Mouse (Mus musculus) liver, embryonic 14.5 days (tissue): Measurements from ENCODE around the gene Ovca2. TPM values are rescaled to one million over a fixed set of nuclear protein-coding genes. Genes with fewer than 3 reads are reported as not detected.
A peak's percentile ranks its signal among the peaks of the same experiment; 100 is the strongest.

Experiments used
- ATAC-seq: fragments of 200-750 bp; cut with Nextera tagmentation; 2 replicates; pipeline ENCODE4 v1.8.0; 2017; ENCODE audit warnings: moderate number of reproducible peaks, mild to moderate bottlenecking, moderate library complexity; ENCODE audit not compliant: insufficient read depth
- DNase-seq, 3 experiments: peaks; one replicate each; pipeline ENCODE4 v3.0.0-alpha.2; 2012 to 2013; ENCODE audit warnings: low read depth in 3 of 3, low spot score in 3 of 3
- H3K27ac ChIP-seq: fragments of 300-500 bp; sonication (generic); 2 replicates; pipeline ENCODE4 v1.5.1; 2014; ENCODE audit warnings: moderate library complexity, mild to moderate bottlenecking, control low read depth, inconsistent platforms
- H3K27me3 ChIP-seq: fragments of 300-500 bp; sonication (generic); 2 replicates; pipeline ENCODE4 v1.6.1; 2014; ENCODE audit warnings: mild to moderate bottlenecking, low read length, moderate library complexity; ENCODE audit not compliant: control insufficient read depth, insufficient read depth
- H3K36me3 ChIP-seq: fragments of 300-500 bp; sonication (generic); replicated peaks from 2 replicates; pipeline ENCODE4 v1.6.1; 2014; ENCODE audit warnings: low read depth; ENCODE audit not compliant: control insufficient read depth, insufficient read depth
- H3K4me1 ChIP-seq, 2 experiments: fragments of 200-500 bp in 1 of 2; fragments of 300-500 bp in 1 of 2; sonication (generic) in 1 of 2; replicated peaks; 2 replicates each; pipeline ENCODE4 v1.6.1; 2012 to 2014; ENCODE audit warnings: antibody characterized with exemption in 1 of 2, inconsistent platforms in 1 of 2, low read length in 1 of 2; ENCODE audit not compliant: control insufficient read depth in 2 of 2, insufficient read depth in 2 of 2
- H3K4me2 ChIP-seq: fragments of 300-500 bp; sonication (generic); 2 replicates; pipeline ENCODE4 v1.6.1; 2014; ENCODE audit warnings: low read depth, mild to moderate bottlenecking, control low read depth, moderate library complexity
- H3K4me3 ChIP-seq, 2 experiments: fragments of 200-500 bp in 1 of 2; fragments of 300-500 bp in 1 of 2; sonication (generic) in 1 of 2; 2 replicates each; pipeline ENCODE4 v1.5.1; 2012 to 2014; ENCODE audit warnings: low read depth in 2 of 2, low read length in 2 of 2, mild to moderate bottlenecking in 2 of 2, control low read depth in 1 of 2, inconsistent platforms in 1 of 2, moderate library complexity in 1 of 2; ENCODE audit not compliant: insufficient read depth in 1 of 2
- H3K9ac ChIP-seq: fragments of 300-500 bp; sonication (generic); replicated peaks from 2 replicates; pipeline ENCODE4 v1.6.1; 2014; ENCODE audit warnings: mild to moderate bottlenecking, control low read depth, moderate library complexity
- H3K9me3 ChIP-seq: fragments of 300-500 bp; sonication (generic); 2 replicates; pipeline ENCODE4 v1.6.1; 2016; ENCODE audit warnings: low read length, mixed read lengths; ENCODE audit not compliant: control insufficient read depth
- CTCF ChIP-seq: IDR thresholded peaks from 2 replicates; pipeline ENCODE4 v1.5.1; 2016; ENCODE audit warnings: antibody characterized with exemption, low read depth, control low read depth
- EP300 ChIP-seq: IDR thresholded peaks from 2 replicates; pipeline ENCODE4 v1.6.1; 2016; ENCODE audit warnings: antibody characterized with exemption, low read depth
- WGBS: fragments of 180-500 bp; shearing (Covaris S2); extraction: QIAGEN DNeasy Blood & Tissue Kit; methylation state at CpG from one replicate; pipeline ENCODE4 v1.1.7; 2014; ENCODE audit not compliant: insufficient replicate concordance; 5-methylcytosine and 5-hydroxymethylcytosine counted together
- polyA plus RNA-seq, 2 experiments: library from polyadenylated mRNA; depleted of rRNA in 1 of 2; stranded (reverse) in 1 of 2; unstranded in 1 of 2; fragments of >200 nt; fragmentation: Nextera tagmentation in 1 of 2; extraction: Ambion mirVana in 1 of 2; gene quantifications; 2 replicates each; pipeline versions ENCODE4 v1.2.1 to v1.2.3; 2012 to 2014

Ovca2 gene
- polyA plus RNA-seq, 2 experiments = 10.5 to 15.3 TPM

DNA sequence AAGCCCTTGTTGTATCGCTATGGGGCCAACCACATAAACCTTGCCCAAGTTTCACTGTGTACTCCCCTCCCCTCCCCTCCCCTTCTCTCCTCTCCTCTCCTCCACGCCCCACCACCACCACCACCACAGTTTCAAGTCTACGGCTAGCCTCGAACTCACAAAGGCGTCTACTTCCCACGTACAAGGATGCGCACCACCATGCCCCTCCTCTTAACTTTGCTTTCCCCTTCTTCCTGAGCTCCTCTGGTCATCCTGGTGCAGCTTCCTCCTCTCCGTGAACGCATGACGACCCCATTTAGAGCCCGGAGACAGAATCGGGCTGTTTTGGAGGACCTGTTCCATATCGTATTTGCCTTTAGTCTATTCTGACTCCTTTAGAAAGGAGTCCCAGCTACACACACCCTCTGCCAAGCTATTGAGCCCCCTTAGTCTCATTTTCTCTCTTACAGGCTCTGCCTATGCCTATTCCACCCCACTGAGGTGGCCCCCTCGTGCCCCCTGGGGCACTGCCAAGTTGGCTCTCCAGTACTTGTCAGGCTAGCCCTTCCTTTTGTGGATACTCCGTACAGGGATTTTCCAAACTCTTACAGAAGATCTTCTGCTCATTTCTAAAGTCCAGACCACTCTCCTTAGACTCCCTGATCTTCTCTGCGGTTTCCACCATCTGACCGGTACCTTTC lies 7.3 kb downstream of the Ovca2 start:
- Histone ChIP-seq H3K36me3 (no peaks in the 10 kb centered on the region), H3K27me3 (peaks cover 80% of the 10 kb centered on the region), H3K4me1 (peaks cover 2 to 7% of the 10 kb centered on the region in 2 experiments), H3K4me3 (no peak overlapping the region), H3K27ac (no peak overlapping the region), H3K9me3 (no peaks in the 10 kb centered on the region), H3K9ac (no peak overlapping the region), H3K4me2 (no peak overlapping the region)
- ATAC-seq (no peak), DNase-seq (no peak)
- 8% methylated on average over 17 of the region's 17 CpGs for WGBS
- TF ChIP-seq EP300 (no peak), CTCF (no peak)

DNA sequence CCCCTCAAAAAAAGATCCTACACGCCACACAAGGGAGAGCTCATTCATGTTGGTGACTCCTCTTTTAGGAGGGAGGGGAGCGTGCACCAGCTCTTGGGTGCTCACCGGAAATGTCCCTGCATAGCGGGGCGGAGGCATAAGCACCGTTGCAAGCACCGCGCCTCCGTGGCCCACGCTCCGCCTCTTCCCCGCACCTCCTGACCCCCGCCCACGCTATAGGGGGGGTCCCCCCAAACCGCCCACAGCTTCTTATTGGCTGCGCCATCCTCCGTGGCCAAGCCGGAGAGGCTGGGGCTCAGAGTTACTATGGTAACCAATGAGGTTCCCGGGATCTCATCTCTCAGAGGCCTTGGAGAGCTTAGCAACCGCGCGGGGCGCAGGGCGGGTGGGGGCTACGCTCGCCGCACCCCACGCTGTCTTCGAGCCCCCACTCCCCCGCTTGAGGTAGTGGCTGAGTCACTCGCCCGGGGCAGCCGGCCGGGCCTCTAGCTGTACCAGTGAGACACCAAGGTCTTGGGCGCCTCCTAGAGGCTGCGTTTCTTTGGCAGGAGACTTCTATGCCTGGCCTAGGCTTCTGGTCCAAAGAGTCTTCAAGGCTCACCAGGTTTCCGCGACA lies 8.4 kb downstream of the Ovca2 start:
- Histone ChIP-seq H3K4me3 (peak overlapping the region; percentile 23 to 42; a peak in 3 of 4 replicates), H3K9me3 (no peaks in the 10 kb centered on the region), H3K4me1 (peaks cover 2 to 7% of the 10 kb centered on the region in 2 experiments), H3K4me2 (peak overlapping the region; percentile 74), H3K36me3 (no peaks in the 10 kb centered on the region), H3K9ac (no peak overlapping the region), H3K27ac (no peak overlapping the region), H3K27me3 (peaks cover 91% of the 10 kb centered on the region)
- peak; percentile 66 to 77 (median 66) for DNase-seq
- ATAC-seq = peak; percentile 33; the same call in 1 of the 2 replicates
- WGBS = under 1% methylated on average over 38 of the region's 38 CpGs
- TF ChIP-seq EP300 = no peak
- peak; percentile 82 for TF ChIP-seq CTCF

DNA sequence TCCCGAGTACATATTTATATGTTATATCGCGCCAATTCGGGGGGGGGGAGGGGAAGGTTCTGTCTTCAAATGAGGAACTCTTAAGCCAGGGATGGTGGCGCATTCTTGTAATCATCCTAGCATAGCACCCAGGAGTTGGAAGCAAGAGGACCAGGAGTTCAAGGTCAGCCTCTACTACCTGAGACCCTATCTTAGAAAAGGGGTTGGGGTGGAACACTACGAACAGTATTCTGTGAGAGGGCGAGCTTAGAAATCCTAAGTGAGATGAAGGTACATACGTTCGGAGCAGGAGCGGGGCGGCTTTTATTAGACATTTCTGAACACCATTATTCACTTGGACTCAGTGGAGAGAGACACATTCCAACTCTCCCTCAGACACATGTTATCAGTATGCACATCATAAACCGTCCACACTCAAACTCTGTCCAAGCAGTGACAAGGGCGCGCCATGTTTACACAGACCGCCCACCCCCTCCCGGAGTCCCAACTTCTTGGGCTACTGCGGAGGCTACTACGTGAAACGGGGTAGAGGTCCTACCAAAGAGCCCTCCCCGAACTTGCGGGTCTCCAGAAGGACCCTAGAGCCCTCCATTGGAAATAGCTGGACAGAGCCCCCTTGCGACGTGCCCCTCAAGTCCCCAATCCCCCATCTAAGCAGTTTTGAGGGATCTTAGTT lies 9.1 kb downstream of the Ovca2 start, which contains the start of gene Hic1:
TSS of gene Hic1 (minus strand) at position 115 of the 676 bp plus-strand sequence.
- H3K36me3 ChIP-seq = no peaks in the 10 kb centered on the region
- peaks cover 98% of the 10 kb centered on the region for H3K27me3 ChIP-seq
- TF ChIP-seq CTCF = no peak
- TF ChIP-seq EP300 = no peak
- H3K4me2 ChIP-seq = peak within 1 kb of the TSS; percentile 74
- H3K4me1 ChIP-seq = peaks cover 2 to 7% of the 10 kb centered on the region in 2 experiments
- H3K27ac ChIP-seq = no peak within 1 kb of the TSS
- ATAC-seq (no peak), DNase-seq (no peak)
- H3K9me3 ChIP-seq = no peaks in the 10 kb centered on the region
- 7% methylated on average over 23 of the region's 23 CpGs for WGBS
- peak within 1 kb of the TSS; percentile 32 for H3K9ac ChIP-seq
- peak within 1 kb of the TSS; percentile 32 to 52 for H3K4me3 ChIP-seq

DNA sequence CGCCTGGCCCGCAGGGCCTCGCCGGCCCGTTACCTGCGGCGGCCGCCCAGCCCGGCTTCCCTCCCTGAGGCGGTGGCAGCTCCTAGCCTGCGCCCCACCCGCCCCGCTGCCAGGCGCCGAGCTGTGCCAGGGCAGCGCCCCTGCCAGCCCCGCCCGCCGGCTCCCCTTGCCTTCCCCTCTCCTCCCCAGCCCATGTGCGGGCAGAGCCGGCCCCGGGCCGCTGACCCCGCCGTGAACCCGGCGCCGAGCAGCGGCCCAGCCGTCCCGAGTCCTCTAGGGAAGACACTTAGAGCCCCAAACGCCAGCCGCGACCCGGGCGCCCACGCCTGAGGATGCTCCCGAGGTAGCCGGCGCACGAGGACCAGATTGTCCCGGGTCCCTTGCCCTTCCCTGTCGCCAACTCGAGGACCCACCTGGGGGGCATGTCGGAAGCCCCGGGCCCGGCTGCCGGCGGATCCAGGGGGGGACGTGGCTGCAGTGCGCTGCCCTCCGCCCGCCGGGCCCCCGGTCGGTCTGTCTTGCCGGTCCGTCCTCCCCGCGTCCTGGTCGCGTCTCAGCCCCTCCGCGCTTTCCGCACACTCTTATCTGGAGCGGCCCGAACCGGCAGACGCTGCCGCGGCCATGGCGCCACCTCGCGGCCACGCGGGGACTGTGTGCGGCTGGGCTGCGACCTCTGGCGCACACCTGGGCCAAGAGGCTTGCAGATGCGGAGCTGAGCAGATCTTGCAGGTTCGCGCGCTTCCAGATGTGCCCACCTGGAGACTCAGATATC lies 9.9 kb downstream of the Ovca2 start:
- ATAC-seq = 0 out of 2 replicates have a peak, but pooled peaks have one; percentile 25
- TF ChIP-seq CTCF (peak; percentile 84), EP300 (no peak)
- Histone ChIP-seq H3K27me3 (peaks cover 93% of the 10 kb centered on the region), H3K9ac (peak overlapping the region; percentile 32), H3K4me3 (peak overlapping the region; percentile 32 to 52), H3K4me2 (peak overlapping the region; percentile 74), H3K36me3 (no peaks in the 10 kb centered on the region), H3K27ac (no peak overlapping the region), H3K9me3 (no peaks in the 10 kb centered on the region), H3K4me1 (peaks cover under 1 to 3% of the 10 kb centered on the region in 2 experiments)
- peak in 2 of 3 experiments; percentile 38 to 45 for DNase-seq
- WGBS = under 1% methylated on average over 83 of the region's 83 CpGs
